Mouse (Mus musculus): Measurements from ENCODE around the gene Vegfc. TPM values are rescaled to one million over a fixed set of nuclear protein-coding genes. Genes with fewer than 3 reads are reported as not detected.

The Vegfc gene
- total and polyA plus RNA-seq, 3 experiments, result 2.7 to 6.8 (median 5.1) TPM

GRCm38 (mm10) chr8:54121942-54122341 is 44.5 kb downstream of the Vegfc start:
- TF ChIP-seq CTCF (IDR thresholded peaks at IDR 0.05) (no peak), EP300 (IDR thresholded peaks at IDR 0.05; ENCODE audit: insufficient read depth, low read depth, low read length) (no peak), POLR2A (IDR thresholded peaks at IDR 0.05; ENCODE audit: insufficient read depth, low read depth, low read length) (no peak)
- Histone ChIP-seq H3K36me3 (ENCODE audit: control insufficient read depth, insufficient read depth, low read length) (no peaks in the 10 kb centered on the region), H3K79me2 (replicated peaks; ENCODE audit: control insufficient read depth, insufficient read depth, low read length) (no peaks in the 10 kb centered on the region), H3K27me3 (ENCODE audit: control insufficient read depth, insufficient read depth, low read length) (no peaks in the 10 kb centered on the region), H3K4me3 (no peak overlapping the region), H3K4me1 (ENCODE audit: control insufficient read depth, insufficient read depth, low read length) (no peaks in the 10 kb centered on the region; the same call in none of the 2 replicates), H3K27ac (no peak overlapping the region), H3K9ac (ENCODE audit: low read depth, low read length) (no peak overlapping the region)
- DNase-seq, result no peak
- WGBS, result 59% methylated on average over 3 of the region's 3 CpGs
- intact Hi-C loops (cut with DNase I), result loop anchor here (5.0 kb wide), 1 partner anchor 50 kb away; no protein-coding TSS in a partner anchor

GRCm38 (mm10) chr8:54122345-54122744 is 44.9 kb downstream of the Vegfc start:
- Histone ChIP-seq H3K4me1 (ENCODE audit: control insufficient read depth, insufficient read depth, low read length) (no peaks in the 10 kb centered on the region; the same call in none of the 2 replicates), H3K36me3 (ENCODE audit: control insufficient read depth, insufficient read depth, low read length) (no peaks in the 10 kb centered on the region), H3K4me3 (no peak overlapping the region), H3K27me3 (ENCODE audit: control insufficient read depth, insufficient read depth, low read length) (no peaks in the 10 kb centered on the region), H3K79me2 (replicated peaks; ENCODE audit: control insufficient read depth, insufficient read depth, low read length) (no peaks in the 10 kb centered on the region), H3K9ac (ENCODE audit: low read depth, low read length) (no peak overlapping the region), H3K27ac (no peak overlapping the region)
- TF ChIP-seq EP300 (IDR thresholded peaks at IDR 0.05; ENCODE audit: insufficient read depth, low read depth, low read length), result no peak
- no peak for TF ChIP-seq CTCF (IDR thresholded peaks at IDR 0.05)
- no peak for TF ChIP-seq POLR2A (IDR thresholded peaks at IDR 0.05; ENCODE audit: insufficient read depth, low read depth, low read length)
- no peak for DNase-seq
- WGBS, result 81% methylated on average over 1 of the region's 1 CpGs
- intact Hi-C loops (cut with DNase I), result loop anchor here (5.0 kb wide), 1 partner anchor 50 kb away; no protein-coding TSS in a partner anchor

- no peak overlapping the region for H3K27ac ChIP-seq
- WGBS, result 93% methylated on average over 2 of the region's 2 CpGs
- intact Hi-C loops (cut with DNase I), result no loop called here
- no peaks in the 10 kb centered on the region for H3K4me1 ChIP-seq (ENCODE audit: control insufficient read depth, insufficient read depth, low read length)
- H3K27me3 ChIP-seq (ENCODE audit: control insufficient read depth, insufficient read depth, low read length), result no peaks in the 10 kb centered on the region
- no peak overlapping the region for H3K4me3 ChIP-seq
- no peaks in the 10 kb centered on the region for H3K36me3 ChIP-seq (ENCODE audit: control insufficient read depth, insufficient read depth, low read length)
- no peak for TF ChIP-seq EP300 (IDR thresholded peaks at IDR 0.05; ENCODE audit: insufficient read depth, low read depth, low read length)
- TF ChIP-seq POLR2A (IDR thresholded peaks at IDR 0.05; ENCODE audit: insufficient read depth, low read depth, low read length), result no peak
- no peak for TF ChIP-seq CTCF (IDR thresholded peaks at IDR 0.05)
- DNase-seq, result no peak
- H3K79me2 ChIP-seq (replicated peaks; ENCODE audit: control insufficient read depth, insufficient read depth, low read length), result no peaks in the 10 kb centered on the region
- no peak overlapping the region for H3K9ac ChIP-seq (ENCODE audit: low read depth, low read length)
Observed at GRCm38 (mm10) chr8:54130558-54130957, 53.2 kb downstream of the Vegfc start.

- DNase-seq, result peak; percentile 39 to 60
- peak; percentile 85 for TF ChIP-seq CTCF (IDR thresholded peaks at IDR 0.05)
- TF ChIP-seq POLR2A (IDR thresholded peaks at IDR 0.05; ENCODE audit: insufficient read depth, low read depth, low read length), result no peak
- Histone ChIP-seq H3K27ac (no peak overlapping the region), H3K4me3 (no peak overlapping the region), H3K36me3 (ENCODE audit: control insufficient read depth, insufficient read depth, low read length) (no peaks in the 10 kb centered on the region), H3K79me2 (replicated peaks; ENCODE audit: control insufficient read depth, insufficient read depth, low read length) (no peaks in the 10 kb centered on the region), H3K4me1 (ENCODE audit: control insufficient read depth, insufficient read depth, low read length) (no peaks in the 10 kb centered on the region), H3K9ac (ENCODE audit: low read depth, low read length) (no peak overlapping the region), H3K27me3 (ENCODE audit: control insufficient read depth, insufficient read depth, low read length) (no peaks in the 10 kb centered on the region)
- 46% methylated on average over 4 of the region's 4 CpGs for WGBS
- intact Hi-C loops (cut with DNase I), result loop anchor here (5.0 to 10.0 kb wide), 3 partner anchors 78 to 342 kb away; partner anchors contain the start of gene Vegfc
Observed at GRCm38 (mm10) chr8:54153240-54153639, 75.8 kb downstream of the Vegfc start.

- intact Hi-C loops (cut with DNase I), result no loop called here
- TF ChIP-seq CTCF (IDR thresholded peaks at IDR 0.05), result no peak
- TF ChIP-seq EP300 (IDR thresholded peaks at IDR 0.05; ENCODE audit: insufficient read depth, low read depth, low read length), result no peak
- TF ChIP-seq POLR2A (IDR thresholded peaks at IDR 0.05; ENCODE audit: insufficient read depth, low read depth, low read length), result no peak
- no peak overlapping the region; the same call in 1 of the 2 replicates for H3K4me3 ChIP-seq
- peaks cover 1% of the 10 kb centered on the region for H3K4me1 ChIP-seq (ENCODE audit: control insufficient read depth, insufficient read depth, low read length)
- no peaks in the 10 kb centered on the region for H3K27me3 ChIP-seq (ENCODE audit: control insufficient read depth, insufficient read depth, low read length)
- 19% methylated on average over 5 of the region's 5 CpGs for WGBS
- peak overlapping the region; percentile 29; the same call in 1 of the 2 replicates for H3K27ac ChIP-seq
- no peak overlapping the region; the same call in 1 of the 2 replicates for H3K9ac ChIP-seq (ENCODE audit: low read depth, low read length)
- H3K36me3 ChIP-seq (ENCODE audit: control insufficient read depth, insufficient read depth, low read length), result peaks cover 2% of the 10 kb centered on the region; the same call in 1 of the 2 replicates
- H3K79me2 ChIP-seq (replicated peaks; ENCODE audit: control insufficient read depth, insufficient read depth, low read length), result no peaks in the 10 kb centered on the region
- no peak for DNase-seq
Observed at GRCm38 (mm10) chr8:54163505-54163904, 86.1 kb downstream of the Vegfc start.

GRCm38 (mm10) chr8:54185336-54185735 is 107.9 kb downstream of the Vegfc start:
- H3K4me1 ChIP-seq (ENCODE audit: control insufficient read depth, insufficient read depth, low read length), result no peaks in the 10 kb centered on the region
- H3K27ac ChIP-seq, result no peak overlapping the region
- H3K27me3 ChIP-seq (ENCODE audit: control insufficient read depth, insufficient read depth, low read length), result no peaks in the 10 kb centered on the region
- no peaks in the 10 kb centered on the region for H3K79me2 ChIP-seq (replicated peaks; ENCODE audit: control insufficient read depth, insufficient read depth, low read length)
- H3K4me3 ChIP-seq, result no peak overlapping the region
- no peaks in the 10 kb centered on the region for H3K36me3 ChIP-seq (ENCODE audit: control insufficient read depth, insufficient read depth, low read length)
- no peak for DNase-seq
- intact Hi-C loops (cut with DNase I), result no loop called here
- WGBS, result 93% methylated on average over 2 of the region's 2 CpGs
- TF ChIP-seq CTCF (IDR thresholded peaks at IDR 0.05) (no peak), EP300 (IDR thresholded peaks at IDR 0.05; ENCODE audit: insufficient read depth, low read depth, low read length) (no peak), POLR2A (IDR thresholded peaks at IDR 0.05; ENCODE audit: insufficient read depth, low read depth, low read length) (no peak)
- H3K9ac ChIP-seq (ENCODE audit: low read depth, low read length), result no peak overlapping the region

All from heart, adult 2 months (tissue).